Mouse (Mus musculus) gastrocnemius, adult 18-20 months (tissue): ENCODE measurements at regions not wholly inside any gene's neighbourhood (a gene's known extent, or its start where the extent isn't known, plus 50 kb on each side); places are given as distances from the start of the nearest gene placed in this dataset.

Experiments
- DNase-seq: peaks from one replicate; pipeline ENCODE4 v3.0.0; 2021; ENCODE audit warnings: low spot score

DNA sequence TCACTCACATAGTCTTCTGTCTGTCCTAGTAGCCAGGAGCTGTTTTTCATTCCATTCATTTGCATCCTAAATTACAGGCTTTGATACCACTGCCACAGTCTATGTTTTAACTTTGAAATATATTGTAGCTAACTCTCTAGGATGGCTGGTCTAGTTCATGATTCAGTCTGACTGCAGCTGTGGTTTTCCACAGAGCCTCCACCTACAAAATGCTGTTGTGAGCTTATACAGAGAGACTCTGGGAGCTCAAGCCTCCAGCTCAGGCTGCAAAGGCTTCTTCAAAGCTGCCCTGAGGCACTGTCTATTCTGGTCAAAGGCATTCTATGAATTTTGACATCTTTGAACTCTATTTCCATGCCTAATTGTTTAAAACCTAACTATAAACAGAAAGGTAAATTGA lies 2326.5 kb upstream of the Gm7489 start:
- DNase-seq, result no peak

DNA sequence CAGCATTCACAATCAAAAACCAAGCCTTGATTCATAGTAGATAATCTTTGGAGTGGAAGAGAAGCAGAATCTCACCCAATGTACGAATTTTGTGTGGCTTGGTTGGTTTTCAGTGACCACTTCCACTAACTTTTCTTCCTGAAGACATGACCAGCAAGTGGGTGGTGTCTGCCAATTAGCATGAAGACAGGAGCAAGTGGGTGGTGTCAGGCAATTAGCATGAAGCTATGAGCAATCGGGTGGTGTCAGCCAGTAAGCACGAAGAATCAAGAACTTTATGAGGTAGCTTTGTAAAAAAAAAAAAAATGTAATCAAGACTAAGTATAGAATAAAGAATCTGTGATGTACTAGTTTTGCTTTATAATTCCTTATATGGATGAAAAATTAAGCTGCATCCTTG lies 2319.2 kb upstream of the Gm7489 start:
- DNase-seq, result no peak

DNA sequence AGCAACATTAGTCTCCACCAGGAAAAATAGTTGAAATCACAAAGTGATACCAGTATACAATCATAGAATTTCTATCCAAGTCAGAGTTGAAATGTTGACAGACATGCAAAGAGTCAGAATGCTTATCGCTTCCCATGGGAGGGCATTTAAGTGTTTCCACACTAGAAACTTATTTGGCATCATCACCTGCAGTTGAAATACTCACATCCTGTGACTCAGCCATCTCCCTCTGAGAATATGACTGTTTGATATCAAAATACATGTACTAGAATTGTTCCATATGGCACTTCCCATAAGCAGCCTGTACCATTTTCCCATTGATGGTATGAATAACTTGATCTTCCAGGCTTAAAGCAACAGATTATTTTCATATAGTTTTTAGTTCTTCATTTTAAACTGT lies 2314.1 kb upstream of the Gm7489 start:
- DNase-seq, result no peak

DNA sequence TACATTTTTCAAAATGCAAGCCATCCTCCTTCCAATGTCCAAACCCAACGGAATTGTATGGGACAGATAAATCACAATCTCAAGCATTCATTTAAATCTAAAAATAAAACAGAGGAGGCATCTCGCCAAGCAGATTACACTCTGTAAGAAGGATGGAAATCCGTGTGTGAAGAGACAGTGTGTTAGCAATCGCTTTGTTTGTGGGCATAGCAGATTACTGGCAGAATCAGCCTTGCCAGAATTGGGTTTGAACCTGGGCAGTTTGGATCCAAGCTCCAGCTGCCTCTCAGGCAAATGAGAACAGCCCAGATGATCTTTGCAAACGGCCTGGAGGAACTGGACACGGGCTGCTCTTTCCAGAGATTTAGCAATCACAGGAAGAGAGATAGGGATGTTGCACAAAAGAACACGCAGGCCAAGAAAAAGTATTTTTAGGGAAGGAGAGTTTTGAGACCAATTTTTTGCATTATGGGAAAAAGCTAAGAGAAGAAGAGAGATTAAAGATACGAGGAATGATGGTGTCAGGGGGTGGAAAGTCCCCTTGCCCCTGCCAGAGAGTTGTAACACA lies 2310.1 kb upstream of the Gm7489 start:
- DNase-seq, result peak; percentile 16

DNA sequence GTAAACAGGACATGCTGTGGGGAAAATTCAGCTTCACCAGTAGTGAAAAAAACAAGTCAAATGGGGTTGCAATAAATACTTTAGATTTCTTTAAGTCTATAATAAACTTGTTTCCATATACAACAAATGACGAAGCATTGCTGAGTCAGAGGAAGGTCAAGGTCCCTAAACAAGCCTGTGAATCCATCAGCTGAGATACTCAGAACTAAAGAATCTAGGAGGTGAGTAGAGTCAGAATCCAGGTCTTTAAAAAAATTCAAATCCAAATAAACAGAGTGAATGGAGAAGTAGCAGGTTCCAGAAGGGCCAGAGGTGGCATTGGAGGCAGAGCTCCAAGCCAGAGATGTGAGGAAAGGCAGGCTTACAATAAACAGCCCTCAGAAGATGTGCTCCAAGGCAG lies 2301.1 kb upstream of the Gm7489 start:
- no peak for DNase-seq

DNA sequence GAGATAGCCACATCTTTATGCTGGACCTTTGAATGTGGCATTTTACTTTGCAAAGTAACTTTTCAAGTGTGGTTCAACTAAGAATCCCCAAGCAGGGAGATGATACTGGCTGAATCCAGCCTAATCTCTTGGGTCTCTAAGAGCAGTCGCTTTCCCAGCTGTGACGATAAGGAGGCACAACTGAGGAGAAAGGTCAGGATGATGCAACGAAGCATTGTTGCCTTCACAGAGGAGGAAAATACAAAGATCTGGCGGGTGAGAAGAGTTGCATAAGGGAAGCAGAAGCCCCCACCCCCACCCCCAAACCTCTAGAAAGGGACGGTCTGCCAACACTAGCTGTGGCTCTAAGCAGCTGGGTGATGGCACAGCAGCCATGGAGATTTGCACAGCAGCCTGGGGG lies 2298.6 kb upstream of the Gm7489 start:
- DNase-seq, result no peak

DNA sequence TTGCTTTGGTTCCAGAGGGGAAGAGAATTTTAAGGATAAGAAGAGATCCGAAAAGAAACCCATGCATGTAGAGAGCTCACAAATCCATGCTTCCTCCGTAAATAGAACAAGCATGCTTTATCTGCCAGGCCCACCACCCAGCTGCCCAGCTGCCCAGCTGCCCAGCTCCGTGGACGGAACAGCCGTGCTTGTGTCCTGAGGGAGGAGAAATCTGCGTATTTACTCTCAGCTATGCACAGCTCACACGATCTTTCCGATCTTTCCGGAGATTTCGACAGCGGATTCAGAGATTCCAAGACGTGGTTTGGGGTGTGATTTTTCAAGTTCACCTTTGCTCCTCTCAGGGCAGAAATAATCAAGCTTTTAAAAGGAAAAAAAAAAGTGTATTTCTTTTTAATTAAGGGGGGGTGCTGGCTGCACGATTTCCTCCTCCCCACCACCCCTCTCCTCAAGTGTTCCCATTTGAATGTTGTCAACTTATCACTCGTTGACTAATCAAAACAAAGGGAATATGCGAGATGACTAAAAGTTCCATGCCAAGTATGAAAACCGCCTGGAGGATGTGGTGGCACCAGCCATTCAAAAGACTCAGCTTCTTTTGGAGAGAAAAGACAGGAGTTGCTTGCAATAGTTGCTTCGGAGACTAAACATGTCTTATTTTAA lies 2293.2 kb upstream of the Gm7489 start:
- DNase-seq, result no peak

DNA sequence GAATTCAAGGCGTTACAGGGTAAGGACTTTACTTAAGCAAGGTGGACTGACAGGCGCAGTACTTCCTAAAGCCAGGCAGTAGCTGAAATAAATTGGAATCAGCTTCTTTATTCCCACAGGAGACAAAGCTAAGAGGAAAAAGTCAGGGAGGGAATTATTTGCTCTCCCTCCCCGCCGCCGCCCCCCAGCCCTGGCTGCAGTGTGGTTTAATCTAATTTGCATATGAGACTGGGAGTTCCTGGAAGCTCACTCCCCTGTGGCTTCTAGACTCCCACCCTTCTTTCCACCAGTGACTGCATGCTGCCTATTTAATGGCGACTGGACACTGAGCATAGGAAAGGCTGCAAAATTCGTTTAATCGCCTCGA lies 2292.7 kb upstream of the Gm7489 start:
- peak; percentile 49 for DNase-seq

DNA sequence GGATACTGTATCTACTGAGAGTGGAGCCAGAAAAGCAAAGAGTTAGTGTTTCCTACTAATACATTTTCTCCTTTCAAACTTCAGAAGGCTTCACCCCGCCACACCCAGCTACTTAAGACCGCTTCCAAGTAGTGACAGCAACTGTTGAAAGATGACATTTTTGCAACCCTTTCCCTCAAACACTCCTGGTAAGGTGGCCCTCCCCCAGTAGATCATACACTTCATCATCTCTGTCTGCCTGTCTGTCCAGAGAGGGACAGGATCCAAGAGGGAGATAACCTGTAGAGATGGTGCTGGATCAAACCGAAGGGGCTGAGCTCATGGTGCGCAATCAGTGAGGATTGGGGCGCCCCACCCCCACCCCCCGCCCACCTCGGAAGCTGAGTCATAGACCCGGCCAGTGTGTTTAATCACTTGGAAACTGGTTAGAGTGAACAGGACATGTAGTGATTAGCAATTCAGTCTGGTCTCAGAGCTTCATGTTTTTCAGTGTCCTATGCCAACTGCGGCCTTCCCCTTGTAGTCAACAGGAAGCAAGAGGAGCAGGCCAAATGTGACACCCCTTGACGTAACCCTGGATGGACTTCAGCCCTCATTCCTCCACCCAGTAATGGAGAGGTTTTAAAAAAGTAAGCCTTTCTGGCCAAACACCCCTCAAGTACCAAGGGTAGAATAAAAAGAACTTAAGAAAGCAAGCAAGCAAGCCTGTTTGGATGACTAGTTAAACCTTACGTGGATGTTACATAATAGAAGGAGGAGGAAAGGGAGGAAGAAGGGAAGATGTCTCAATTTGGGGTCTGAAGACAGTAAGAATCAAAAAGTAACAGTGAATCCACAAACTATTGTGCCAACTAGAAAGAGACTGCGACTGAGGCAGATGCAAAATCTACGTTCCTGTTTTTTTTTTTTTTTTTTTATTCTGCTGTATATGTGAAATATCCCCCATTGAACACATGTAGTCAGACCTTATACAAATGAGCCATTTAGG lies 2291.9 kb upstream of the Gm7489 start:
- peak; percentile 79 for DNase-seq

DNA sequence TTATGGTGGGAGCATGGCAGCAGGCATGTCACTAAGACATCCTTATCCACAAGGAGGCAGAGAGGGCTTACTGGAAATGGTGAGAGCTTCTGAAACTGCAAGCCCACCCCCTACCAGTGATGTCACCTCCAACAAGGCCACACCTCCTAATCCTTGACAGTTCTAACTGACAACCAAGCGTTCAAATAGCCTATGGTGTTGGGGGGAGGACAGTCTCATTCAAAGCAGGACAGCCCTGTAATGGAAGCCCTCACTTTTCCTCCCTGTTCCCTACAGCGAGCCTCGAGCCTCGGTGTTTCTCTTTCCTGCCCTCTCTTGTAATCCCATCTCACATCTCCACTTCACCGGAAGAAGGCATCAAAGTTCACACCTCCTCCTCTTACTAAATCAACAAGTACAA lies 2290.6 kb upstream of the Gm7489 start:
- DNase-seq, result no peak

DNA sequence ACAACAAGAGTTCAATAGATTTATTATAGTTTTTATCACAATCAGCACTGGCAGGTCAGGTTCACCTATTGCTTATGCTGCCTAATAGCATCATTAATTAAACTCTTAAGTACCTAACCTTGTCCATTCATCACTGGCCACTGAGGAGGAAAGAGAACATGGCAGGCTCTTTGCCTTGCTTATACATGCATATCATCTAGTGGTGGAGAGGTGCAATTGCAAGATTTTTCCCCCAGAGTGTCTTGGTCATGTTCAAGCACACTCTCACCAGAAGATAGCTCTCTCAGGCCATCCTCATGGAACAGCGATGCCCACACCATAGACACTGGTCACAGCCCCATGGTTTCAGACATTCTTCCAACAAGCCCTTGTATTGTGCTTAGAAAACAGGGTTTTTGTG lies 2289.1 kb upstream of the Gm7489 start:
- peak; percentile 9 for DNase-seq

DNA sequence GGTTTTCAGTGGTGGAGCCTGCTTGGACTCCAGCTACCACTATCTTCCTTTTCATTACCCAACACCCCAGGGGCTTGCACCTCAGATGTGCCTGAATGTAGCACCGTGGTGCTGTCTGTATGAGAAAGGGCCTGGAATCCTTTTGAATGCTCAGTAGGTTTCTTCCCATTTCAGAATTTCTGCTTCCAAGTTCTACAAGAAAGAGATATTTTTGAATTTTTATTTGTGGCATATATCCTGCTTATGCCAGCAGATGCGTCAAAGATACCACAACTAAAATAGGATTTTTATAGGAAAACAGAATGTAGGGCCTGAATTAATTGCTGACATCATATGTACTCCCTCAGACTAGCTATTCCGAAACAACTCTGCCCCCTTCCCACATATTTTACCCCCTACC lies 2286.9 kb upstream of the Gm7489 start:
- no peak for DNase-seq

DNA sequence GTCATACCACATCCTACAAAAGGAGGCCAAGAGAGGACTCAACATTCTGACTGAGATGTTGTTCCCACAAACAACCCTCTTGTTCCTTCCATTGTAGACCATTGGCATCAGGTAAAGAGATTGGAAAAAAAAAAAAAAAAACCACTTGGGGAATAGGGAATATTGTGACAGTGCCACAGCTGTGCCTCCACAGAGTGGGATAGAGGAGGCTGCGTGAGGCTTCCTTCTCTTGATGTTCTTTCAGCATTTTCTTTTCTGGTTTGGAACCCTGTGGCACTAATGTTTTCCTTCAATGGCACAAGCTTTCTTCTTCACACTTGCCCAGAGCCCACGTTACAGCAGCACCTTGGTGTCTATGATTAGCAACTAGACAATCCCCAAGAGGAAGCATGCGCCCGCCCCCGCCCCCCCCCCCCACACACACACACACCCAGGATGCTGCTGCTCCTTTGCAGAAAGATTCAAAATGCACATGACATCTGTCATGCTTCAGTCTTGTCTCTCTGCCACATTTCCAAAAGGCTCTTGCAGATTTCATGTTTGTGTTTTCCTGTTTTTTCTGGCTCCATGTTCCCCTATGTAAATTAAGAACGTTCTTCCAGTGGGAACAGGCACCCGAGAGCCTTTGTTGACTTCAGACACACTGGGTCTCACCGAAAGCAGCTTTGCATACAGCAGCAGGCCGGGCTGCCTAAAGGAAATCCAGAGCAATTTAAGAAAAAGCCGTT lies 2283.4 kb upstream of the Gm7489 start:
- DNase-seq, result no peak

DNA sequence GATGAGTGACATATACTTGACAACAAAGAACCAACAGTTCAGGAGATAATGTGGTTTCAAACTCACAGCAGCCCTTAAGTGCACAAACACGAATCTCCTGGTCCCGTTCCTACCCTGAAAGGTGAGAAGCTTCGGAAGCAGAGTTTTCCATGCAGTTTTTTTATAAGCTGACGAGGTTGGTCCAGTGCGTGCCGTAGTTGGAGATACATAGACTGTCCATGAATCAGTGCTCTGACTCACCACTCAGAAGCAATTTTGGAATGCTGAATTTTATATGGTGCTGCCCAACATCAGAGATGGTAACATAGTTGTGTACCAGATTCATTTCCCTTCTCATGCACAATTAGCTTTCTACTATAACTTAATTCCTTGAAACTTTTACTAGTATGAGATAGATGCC lies 2263.3 kb upstream of the Gm7489 start:
- no peak for DNase-seq

DNA sequence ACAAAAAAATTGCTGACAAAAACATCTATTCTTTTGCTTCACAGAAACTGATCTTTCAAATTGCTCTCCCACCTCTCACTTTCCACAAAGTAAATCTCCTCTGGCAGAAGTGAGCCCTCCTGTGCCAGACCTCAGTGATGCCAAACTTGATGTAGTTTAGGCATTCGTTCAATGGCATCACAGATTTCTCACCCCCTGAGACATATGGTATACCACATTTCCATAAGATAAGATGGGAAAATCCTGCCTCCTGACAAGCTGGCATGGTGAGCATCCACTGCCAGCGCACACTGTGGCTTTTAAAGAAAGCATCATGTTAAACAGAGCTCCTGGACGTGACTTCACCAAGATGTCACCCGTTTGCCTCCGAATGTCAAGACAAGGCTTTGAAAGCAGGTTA lies 2257.2 kb upstream of the Gm7489 start:
- DNase-seq, result no peak

DNA sequence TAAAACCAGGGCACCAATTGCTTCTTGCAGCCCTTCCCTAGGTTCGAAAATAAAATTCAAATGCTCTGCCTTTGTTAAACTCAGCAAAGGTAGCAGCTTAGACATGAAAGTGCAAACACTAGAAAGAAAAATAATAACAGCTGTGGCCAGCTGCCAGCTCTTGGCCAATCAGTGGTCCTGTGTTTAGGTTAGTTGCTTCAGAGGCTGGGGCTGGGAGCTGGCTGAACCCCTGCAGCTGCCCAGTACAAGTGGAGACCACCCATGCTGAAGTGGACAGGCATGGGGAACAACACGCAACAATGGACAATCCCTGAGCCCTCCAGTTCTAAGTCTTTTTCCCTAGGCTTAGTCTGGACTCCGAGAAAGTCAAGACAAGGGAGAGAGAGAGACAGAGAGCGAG lies 2256.2 kb upstream of the Gm7489 start:
- DNase-seq, result no peak

DNA sequence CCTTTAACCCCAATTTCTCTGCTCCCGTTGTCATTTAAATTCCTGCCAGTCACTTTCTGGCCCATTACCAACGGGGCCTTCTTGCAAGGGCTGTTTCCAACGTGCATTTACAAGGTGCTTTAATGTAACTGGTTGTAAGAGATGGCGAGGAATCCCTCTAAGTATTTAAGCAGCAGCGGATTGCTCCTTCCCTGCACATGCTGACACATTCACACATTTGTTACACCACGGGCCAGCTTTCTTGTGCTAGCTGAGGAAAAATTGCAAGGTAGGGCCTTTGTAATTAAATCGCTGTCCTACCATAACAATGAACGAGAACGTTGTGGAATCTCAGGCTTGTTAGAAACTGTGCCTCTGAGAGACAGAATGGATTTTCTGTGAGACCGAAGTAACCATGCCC lies 2252.8 kb upstream of the Gm7489 start:
- DNase-seq, result no peak

DNA sequence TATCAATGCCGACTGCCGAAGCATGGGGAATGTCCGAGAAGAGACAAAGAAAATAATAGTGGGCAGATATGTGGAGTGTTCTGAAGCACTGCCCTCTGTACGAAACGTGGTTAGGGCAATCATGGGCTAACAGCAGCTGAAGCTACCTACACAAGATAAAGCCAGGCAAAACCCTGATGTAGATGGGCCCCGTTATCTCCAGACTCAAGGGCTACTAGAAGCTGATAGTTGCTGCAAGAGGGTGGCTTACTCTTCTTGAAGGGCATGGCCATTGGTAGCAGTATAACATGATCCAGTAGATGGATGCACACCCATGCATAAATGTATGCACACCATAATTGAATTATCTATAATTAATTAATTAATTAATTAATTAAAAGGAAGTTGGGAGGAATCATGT lies 2251.6 kb upstream of the Gm7489 start:
- DNase-seq, result no peak

DNA sequence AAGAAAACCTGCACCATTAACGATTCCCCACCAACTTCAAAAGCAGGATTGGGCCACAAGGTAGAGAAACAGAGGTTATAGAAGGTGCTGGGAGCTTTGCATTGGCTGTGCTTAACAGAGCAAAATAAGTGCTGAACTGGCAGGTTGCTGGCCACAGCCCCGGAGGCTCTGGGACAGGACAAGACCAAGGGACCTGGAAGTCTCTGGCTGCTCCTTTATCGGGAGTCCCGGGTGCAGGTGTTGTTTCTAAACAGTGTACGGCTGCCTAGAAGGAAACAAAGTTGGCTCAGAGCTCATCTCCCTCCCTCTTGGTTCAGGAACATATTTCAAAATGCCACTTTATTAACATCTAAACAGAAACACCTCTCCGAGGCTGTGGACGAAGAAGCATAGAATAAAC lies 2250.0 kb upstream of the Gm7489 start:
- DNase-seq, result no peak

DNA sequence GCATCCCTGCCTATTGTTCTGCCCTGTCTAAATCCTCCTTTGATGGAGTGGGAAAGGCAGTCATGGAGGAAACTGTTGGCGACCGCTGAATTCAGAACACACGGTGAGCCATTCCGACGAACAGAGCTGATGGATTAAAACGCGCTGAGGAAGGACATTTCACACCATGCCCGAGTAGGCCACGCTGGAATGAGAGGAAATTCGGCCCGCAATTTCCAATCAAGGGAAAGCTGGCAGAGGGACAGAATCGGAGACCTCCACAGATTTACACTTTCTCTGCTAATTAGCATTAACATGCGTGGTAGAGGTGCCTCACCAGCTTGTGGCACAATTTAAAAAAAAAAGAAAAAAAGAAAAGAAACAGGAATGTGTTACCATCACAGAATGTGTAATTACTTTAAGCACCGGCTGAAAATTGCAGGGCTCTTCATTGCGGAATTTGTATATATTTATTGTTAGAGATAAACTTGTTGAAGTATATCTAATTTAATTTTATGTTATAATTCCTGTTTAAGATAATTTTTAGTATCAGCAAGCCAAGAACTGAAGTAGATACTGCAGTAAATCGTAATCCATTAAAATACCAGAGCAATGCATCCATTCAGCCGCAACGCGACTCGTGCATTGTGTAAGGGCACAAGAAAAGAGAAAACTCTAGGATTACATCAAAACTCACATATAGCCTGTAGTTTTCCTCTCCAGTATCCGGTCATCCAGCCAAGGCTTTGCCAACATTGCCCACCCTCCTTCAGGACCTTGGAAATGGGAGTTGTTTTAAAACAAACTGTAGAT lies 2249.4 kb upstream of the Gm7489 start:
- DNase-seq, result no peak

DNA sequence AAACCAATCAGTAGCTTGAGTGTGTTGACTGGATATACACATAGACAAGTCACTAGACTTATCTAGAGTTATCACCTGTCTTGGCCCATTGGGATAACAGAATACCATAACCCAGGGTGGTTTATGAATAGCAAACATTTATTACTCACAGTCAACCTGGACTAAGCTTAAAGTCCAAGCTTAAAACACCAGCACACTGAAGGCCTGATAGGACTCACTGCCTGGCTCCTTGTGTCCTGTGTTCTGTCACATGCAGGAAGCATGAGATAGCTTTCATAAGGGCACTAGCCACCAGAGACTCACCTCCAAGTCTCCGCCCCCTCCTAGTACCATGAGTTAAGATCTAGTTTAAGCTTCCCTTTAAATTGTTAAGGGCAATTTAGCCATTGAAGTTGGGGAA lies 2247.1 kb upstream of the Gm7489 start:
- DNase-seq, result no peak
